Mouse (Mus musculus): ENCODE measurements around the gene Slc1a2. TPM values are rescaled to one million over a fixed set of nuclear protein-coding genes. Genes with fewer than 3 reads are reported as not detected.
A peak's percentile ranks its signal among the peaks of the same experiment; 100 is the strongest.

Slc1a2 gene
- polyA plus RNA-seq, 1 experiment = 1.5 TPM

GRCm38 (mm10) chr2:102681351-102681750 is 22.9 kb downstream of the Slc1a2 start:
- TF ChIP-seq POLR2A (IDR thresholded peaks at IDR 0.05; ENCODE audit: borderline replicate concordance, extremely low read depth, low read depth, low read length) (no peak), CTCF (IDR thresholded peaks at IDR 0.05; ENCODE audit: insufficient read depth, low read length) (no peak)
- DNase-seq = no peak
- Histone ChIP-seq H3K4me3 (replicated peaks; ENCODE audit: extremely low read depth, low read depth, low read length) (no peak overlapping the region), H3K4me1 (ENCODE audit: control insufficient read depth, insufficient read depth, low read length) (no peaks in the 10 kb centered on the region)
- WGBS = 77% methylated on average over 7 of the region's 7 CpGs

- DNase-seq = peak; percentile 40
- Histone ChIP-seq H3K4me1 (ENCODE audit: control insufficient read depth, insufficient read depth, low read length) (no peaks in the 10 kb centered on the region), H3K4me3 (replicated peaks; ENCODE audit: extremely low read depth, low read depth, low read length) (no peak overlapping the region)
- 47% methylated on average over 5 of the region's 5 CpGs for WGBS
- peak; percentile 67 for TF ChIP-seq CTCF (IDR thresholded peaks at IDR 0.05; ENCODE audit: insufficient read depth, low read length)
- no peak for TF ChIP-seq POLR2A (IDR thresholded peaks at IDR 0.05; ENCODE audit: borderline replicate concordance, extremely low read depth, low read depth, low read length)
These were observed 23.7 kb downstream of the Slc1a2 start for GRCm38 (mm10) chr2:102682168-102682567.

- H3K4me1 ChIP-seq (ENCODE audit: control insufficient read depth, insufficient read depth, low read length) = no peaks in the 10 kb centered on the region
- DNase-seq = no peak
- H3K4me3 ChIP-seq (replicated peaks; ENCODE audit: extremely low read depth, low read depth, low read length) = no peak overlapping the region
- TF ChIP-seq POLR2A (IDR thresholded peaks at IDR 0.05; ENCODE audit: borderline replicate concordance, extremely low read depth, low read depth, low read length) = no peak
- TF ChIP-seq CTCF (IDR thresholded peaks at IDR 0.05; ENCODE audit: insufficient read depth, low read length) = no peak
- 86% methylated on average over 7 of the region's 7 CpGs for WGBS
These were observed 27.1 kb downstream of the Slc1a2 start for GRCm38 (mm10) chr2:102685371-102686107.

GRCm38 (mm10) chr2:102686108-102686450 is 27.6 kb downstream of the Slc1a2 start:
- no peaks in the 10 kb centered on the region for H3K4me1 ChIP-seq (ENCODE audit: control insufficient read depth, insufficient read depth, low read length)
- WGBS = 62% methylated on average over 9 of the region's 9 CpGs
- no peak for DNase-seq
- no peak overlapping the region for H3K4me3 ChIP-seq (replicated peaks; ENCODE audit: extremely low read depth, low read depth, low read length)
- TF ChIP-seq CTCF (IDR thresholded peaks at IDR 0.05; ENCODE audit: insufficient read depth, low read length) (no peak), POLR2A (IDR thresholded peaks at IDR 0.05; ENCODE audit: borderline replicate concordance, extremely low read depth, low read depth, low read length) (no peak)

- TF ChIP-seq CTCF (IDR thresholded peaks at IDR 0.05; ENCODE audit: insufficient read depth, low read length) (no peak), POLR2A (IDR thresholded peaks at IDR 0.05; ENCODE audit: borderline replicate concordance, extremely low read depth, low read depth, low read length) (no peak)
- WGBS = 60% methylated on average over 7 of the region's 7 CpGs
- no peak for DNase-seq
- no peaks in the 10 kb centered on the region for H3K4me1 ChIP-seq (ENCODE audit: control insufficient read depth, insufficient read depth, low read length)
- no peak overlapping the region for H3K4me3 ChIP-seq (replicated peaks; ENCODE audit: extremely low read depth, low read depth, low read length)
These were observed 35.1 kb downstream of the Slc1a2 start for GRCm38 (mm10) chr2:102693556-102693955.

- WGBS = 83% methylated on average over 4 of the region's 4 CpGs
- DNase-seq = no peak
These were observed 36.3 kb downstream of the Slc1a2 start for GRCm38 (mm10) chr2:102694750-102695149.

GRCm38 (mm10) chr2:102695541-102695940 is 37.1 kb downstream of the Slc1a2 start:
- DNase-seq = no peak
- H3K4me3 ChIP-seq (replicated peaks; ENCODE audit: extremely low read depth, low read depth, low read length) = no peak overlapping the region
- TF ChIP-seq CTCF (IDR thresholded peaks at IDR 0.05; ENCODE audit: insufficient read depth, low read length) (no peak), POLR2A (IDR thresholded peaks at IDR 0.05; ENCODE audit: borderline replicate concordance, extremely low read depth, low read depth, low read length) (no peak)
- no peaks in the 10 kb centered on the region for H3K4me1 ChIP-seq (ENCODE audit: control insufficient read depth, insufficient read depth, low read length)

More at GRCm38 (mm10) chr2:102694750-102695149, 36.3 kb downstream of the Slc1a2 start:
- no peaks in the 10 kb centered on the region for H3K4me1 ChIP-seq (ENCODE audit: control insufficient read depth, insufficient read depth, low read length)
- no peak overlapping the region for H3K4me3 ChIP-seq (replicated peaks; ENCODE audit: extremely low read depth, low read depth, low read length)
- TF ChIP-seq CTCF (IDR thresholded peaks at IDR 0.05; ENCODE audit: insufficient read depth, low read length) = no peak
- no peak for TF ChIP-seq POLR2A (IDR thresholded peaks at IDR 0.05; ENCODE audit: borderline replicate concordance, extremely low read depth, low read depth, low read length)

- no peaks in the 10 kb centered on the region for H3K4me1 ChIP-seq (ENCODE audit: control insufficient read depth, insufficient read depth, low read length)
- no peak for DNase-seq
- H3K4me3 ChIP-seq (replicated peaks; ENCODE audit: extremely low read depth, low read depth, low read length) = no peak overlapping the region
- WGBS = 47% methylated on average over 2 of the region's 2 CpGs
- TF ChIP-seq CTCF (IDR thresholded peaks at IDR 0.05; ENCODE audit: insufficient read depth, low read length) (no peak), POLR2A (IDR thresholded peaks at IDR 0.05; ENCODE audit: borderline replicate concordance, extremely low read depth, low read depth, low read length) (no peak)
These were observed 39.3 kb downstream of the Slc1a2 start for GRCm38 (mm10) chr2:102697732-102698131.

GRCm38 (mm10) chr2:102699921-102700320 is 41.5 kb downstream of the Slc1a2 start:
- DNase-seq = no peak
- WGBS = 90% methylated on average over 7 of the region's 7 CpGs
- no peak for TF ChIP-seq CTCF (IDR thresholded peaks at IDR 0.05; ENCODE audit: insufficient read depth, low read length)
- no peak for TF ChIP-seq POLR2A (IDR thresholded peaks at IDR 0.05; ENCODE audit: borderline replicate concordance, extremely low read depth, low read depth, low read length)
- Histone ChIP-seq H3K4me1 (ENCODE audit: control insufficient read depth, insufficient read depth, low read length) (no peaks in the 10 kb centered on the region), H3K4me3 (replicated peaks; ENCODE audit: extremely low read depth, low read depth, low read length) (no peak overlapping the region)

- 93% methylated on average over 2 of the region's 2 CpGs for WGBS
- no peaks in the 10 kb centered on the region for H3K4me1 ChIP-seq (ENCODE audit: control insufficient read depth, insufficient read depth, low read length)
- H3K4me3 ChIP-seq (replicated peaks; ENCODE audit: extremely low read depth, low read depth, low read length) = no peak overlapping the region
- no peak for TF ChIP-seq CTCF (IDR thresholded peaks at IDR 0.05; ENCODE audit: insufficient read depth, low read length)
- TF ChIP-seq POLR2A (IDR thresholded peaks at IDR 0.05; ENCODE audit: borderline replicate concordance, extremely low read depth, low read depth, low read length) = no peak
- no peak for DNase-seq
These were observed 42.2 kb downstream of the Slc1a2 start for GRCm38 (mm10) chr2:102700695-102701094.
